Mouse (Mus musculus): Measurements from ENCODE around the gene Pctp. TPM values are rescaled to one million over a fixed set of nuclear protein-coding genes. Genes with fewer than 3 reads are reported as not detected.

Pctp gene
- polyA plus RNA-seq, 1 experiment from 2014 or later: 1.9 TPM

GRCm38 (mm10) chr11:89950691-89951270 is 51.9 kb downstream of the Pctp start:
- Histone ChIP-seq H3K9ac (no peak overlapping the region), H3K27ac (no peak overlapping the region), H3K4me2 (no peak overlapping the region), H3K36me3 (no peaks in the 10 kb centered on the region), H3K9me3 (no peaks in the 10 kb centered on the region), H3K27me3 (no peaks in the 10 kb centered on the region), H3K4me3 (no peak overlapping the region), H3K4me1 (replicated peaks) (no peaks in the 10 kb centered on the region)
- ATAC-seq (ENCODE audit: low FRiP score): no peak
- whole genome bisulfite sequencing: 90% methylated on average over 3 of the region's 3 CpGs

- no peak for ATAC-seq (ENCODE audit: low FRiP score)
- no peaks in the 10 kb centered on the region for H3K27me3 ChIP-seq
- H3K27ac ChIP-seq: no peak overlapping the region
- no peaks in the 10 kb centered on the region for H3K4me1 ChIP-seq (replicated peaks)
- H3K36me3 ChIP-seq: no peaks in the 10 kb centered on the region
- no peak overlapping the region for H3K9ac ChIP-seq
- H3K4me2 ChIP-seq: no peak overlapping the region
- H3K9me3 ChIP-seq: no peaks in the 10 kb centered on the region
- 90% methylated on average over 4 of the region's 4 CpGs for WGBS
- no peak overlapping the region for H3K4me3 ChIP-seq
These were observed 54.9 kb downstream of the Pctp start for GRCm38 (mm10) chr11:89947806-89948205.

GRCm38 (mm10) chr11:89945159-89945558 is 57.5 kb downstream of the Pctp start:
- WGBS: 80% methylated on average over 8 of the region's 8 CpGs
- Histone ChIP-seq H3K4me2 (no peak overlapping the region), H3K9me3 (no peaks in the 10 kb centered on the region), H3K4me3 (no peak overlapping the region), H3K27me3 (no peaks in the 10 kb centered on the region), H3K36me3 (no peaks in the 10 kb centered on the region), H3K4me1 (replicated peaks) (no peaks in the 10 kb centered on the region), H3K9ac (no peak overlapping the region), H3K27ac (no peak overlapping the region)
- no peak for ATAC-seq (ENCODE audit: low FRiP score)

- no peak for ATAC-seq (ENCODE audit: low FRiP score)
- Histone ChIP-seq H3K4me3 (no peak overlapping the region), H3K36me3 (no peaks in the 10 kb centered on the region), H3K9me3 (no peaks in the 10 kb centered on the region), H3K27me3 (no peaks in the 10 kb centered on the region), H3K27ac (no peak overlapping the region), H3K4me2 (no peak overlapping the region), H3K4me1 (replicated peaks) (peaks cover 13% of the 10 kb centered on the region), H3K9ac (no peak overlapping the region)
- WGBS: 48% methylated on average over 7 of the region's 7 CpGs
These were observed 65.5 kb downstream of the Pctp start for GRCm38 (mm10) chr11:89937241-89937640.

Other genes with a start within 250 kb of the Pctp start
- gene Ankfn1, start 225.2 kb downstream of the Pctp start, polyA plus RNA-seq (2015; fragmentation: Nextera tagmentation; extraction: Ambion mirVana): 2.0 and 2.8 TPM in 2 replicates
- gene Tmem100, start 27.5 kb upstream of the Pctp start, polyA plus RNA-seq (2015; fragmentation: Nextera tagmentation; extraction: Ambion mirVana): 11.9 and 13.8 TPM in 2 replicates
- gene Gm45716, start 184.8 kb upstream of the Pctp start, polyA plus RNA-seq (2015; fragmentation: Nextera tagmentation; extraction: Ambion mirVana): 28.4 and 29.3 TPM in 2 replicates
- gene Mmd, start 246.6 kb upstream of the Pctp start, polyA plus RNA-seq (2015; fragmentation: Nextera tagmentation; extraction: Ambion mirVana): 105 and 114 TPM in 2 replicates

Measured in hindbrain, embryonic 13.5 days (tissue).